Mouse (Mus musculus) C2C12 (cell line): ENCODE measurements around the gene Rnps1. TPM values are rescaled to one million over a fixed set of nuclear protein-coding genes. Genes with fewer than 3 reads are reported as not detected.
"Not testable (repeated sequence)": the region's sequence is repeated elsewhere in the genome, so short reads cannot be mapped to it uniquely, and the experiment has no call there.

Experiments used
- H3K27me3 ChIP-seq: one replicate; pipeline ENCODE4 v1.6.1; 2011; ENCODE audit not compliant: control insufficient read depth, insufficient read depth, insufficient read length
- H3K36me3 ChIP-seq: one replicate; pipeline ENCODE4 v1.6.1; 2011; ENCODE audit not compliant: control insufficient read depth, insufficient read depth
- H3K4me3 ChIP-seq: one replicate; pipeline ENCODE4 v1.5.1; 2011; ENCODE audit warnings: mild to moderate bottlenecking, control low read depth; ENCODE audit not compliant: poor library complexity, insufficient read depth, severe bottlenecking
- H3K79me2 ChIP-seq: one replicate; pipeline ENCODE4 v1.6.1; 2011; ENCODE audit not compliant: control insufficient read depth, insufficient read depth
- H3K79me3 ChIP-seq: one replicate; pipeline ENCODE4 v1.6.1; 2011; ENCODE audit warnings: low read depth, control low read depth
- H3ac ChIP-seq: one replicate; pipeline ENCODE3; 2011; ENCODE audit warnings: low read depth; ENCODE audit not compliant: control insufficient read depth, insufficient read length
- CEBPB ChIP-seq: IDR thresholded peaks from one replicate; pipeline ENCODE4 v1.6.1; 2011; ENCODE audit warnings: low read depth, mild to moderate bottlenecking, control low read depth, moderate library complexity
- CTCF ChIP-seq: IDR thresholded peaks from one replicate; pipeline ENCODE4 v1.5.1; 2011; ENCODE audit not compliant: control insufficient read depth, insufficient read depth, insufficient read length
- FOSL1 ChIP-seq: IDR thresholded peaks from one replicate; pipeline ENCODE4 v1.8.0; 2011; ENCODE audit warnings: mild to moderate bottlenecking, low read length; ENCODE audit not compliant: poor library complexity, insufficient read depth, severe bottlenecking
- MAX ChIP-seq: IDR thresholded peaks from one replicate; pipeline ENCODE4 v1.6.1; 2011; ENCODE audit warnings: mild to moderate bottlenecking, control low read depth
- MYOD1 ChIP-seq: IDR thresholded peaks from one replicate; pipeline ENCODE4 v1.6.1; 2011; ENCODE audit warnings: low read depth; ENCODE audit not compliant: control insufficient read depth, insufficient read length
- MYOG ChIP-seq: IDR thresholded peaks from one replicate; pipeline ENCODE4 v1.6.1; 2011; ENCODE audit not compliant: control insufficient read depth, insufficient read length; ENCODE audit errors: extremely low read depth
- USF1 ChIP-seq: IDR thresholded peaks from one replicate; pipeline ENCODE4 v1.6.1; 2011; ENCODE audit warnings: low read depth, mild to moderate bottlenecking, control low read depth, moderate library complexity
- polyA plus RNA-seq: library from polyadenylated mRNA; unstranded; fragments of >200 nt; fragmentation: generic; extraction: Trizol; gene quantifications from one replicate; pipeline ENCODE4 v1.2.1, GENCODE M21; 2012; ENCODE audit warnings: missing spikeins

The Rnps1 gene
- polyA plus RNA-seq, 1 experiment: 99.0 TPM

DNA sequence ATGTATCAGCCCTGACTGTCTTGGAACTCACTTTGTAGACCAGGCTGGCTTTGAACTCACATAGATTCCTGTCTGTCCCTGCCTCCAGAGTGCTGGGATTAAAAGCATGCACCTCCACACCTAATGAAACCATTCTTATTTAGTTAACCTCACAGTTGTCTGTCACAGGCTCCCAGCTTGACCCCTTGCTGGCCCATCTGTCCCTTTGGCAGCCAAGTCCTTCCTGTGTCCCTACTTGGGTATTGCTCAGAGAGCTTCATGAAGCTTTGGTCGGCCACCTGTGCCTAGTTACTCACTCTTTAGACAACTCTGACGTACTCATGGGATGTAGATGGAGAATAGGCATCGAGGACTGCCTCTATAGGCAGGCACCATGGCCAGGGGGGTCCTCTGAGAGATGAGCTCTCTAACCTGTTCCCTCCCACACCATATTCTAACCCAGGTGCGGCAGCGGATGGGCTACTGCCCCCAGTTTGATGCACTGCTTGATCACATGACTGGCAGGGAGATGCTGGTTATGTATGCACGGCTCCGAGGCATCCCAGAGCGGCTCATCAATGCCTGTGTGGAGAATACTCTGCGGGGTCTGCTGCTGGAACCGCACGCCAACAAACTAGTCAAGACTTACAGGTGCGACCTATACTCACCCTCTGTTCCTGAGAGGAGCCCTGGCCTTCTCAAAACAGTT, 7.1 kb upstream of the Rnps1 start:
- no peaks in the 10 kb centered on the region for H3K27me3 ChIP-seq
- TF ChIP-seq FOSL1: no peak
- H3K36me3 ChIP-seq: no peaks in the 10 kb centered on the region
- no peaks in the 10 kb centered on the region for H3K79me3 ChIP-seq
- no peaks in the 10 kb centered on the region for H3K79me2 ChIP-seq
- no peak overlapping the region for H3ac ChIP-seq
- H3K4me3 ChIP-seq: no peak overlapping the region

DNA sequence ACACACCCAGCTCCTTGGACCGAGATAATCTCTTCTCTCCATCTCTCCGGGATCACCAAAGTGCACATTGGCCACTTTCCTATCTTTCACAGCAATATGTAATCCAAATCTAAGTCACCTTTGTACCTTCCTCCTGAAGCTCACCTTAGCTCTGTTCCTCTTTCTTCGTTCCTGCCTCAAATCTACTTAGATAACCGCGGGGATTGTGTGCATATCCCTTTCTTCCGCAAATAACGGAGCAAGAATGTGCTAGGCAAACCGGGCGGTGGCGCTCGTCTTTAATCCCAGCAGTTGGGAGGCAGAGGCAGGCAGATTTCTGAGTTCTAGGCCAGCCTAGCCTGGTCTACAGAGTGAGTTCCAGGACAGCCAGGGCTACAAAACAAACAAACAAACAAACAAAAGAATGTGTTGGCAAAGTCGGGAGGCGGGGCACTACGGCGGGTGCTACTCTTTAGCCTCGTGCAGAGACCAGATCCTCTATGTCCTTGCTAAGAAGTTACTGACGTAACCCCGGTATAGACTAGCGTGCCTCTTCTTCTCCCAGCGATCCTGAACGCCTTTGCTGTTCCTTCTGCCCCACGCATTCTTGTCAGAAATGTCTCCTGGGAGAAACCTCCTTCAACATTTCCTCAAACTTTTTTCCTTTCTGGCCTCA, 681 bp upstream of the Rnps1 start:
- H3K79me2 ChIP-seq: peaks cover 42% of the 10 kb centered on the region
- TF ChIP-seq CTCF (no peak), MYOD1 (no peak), MYOG (no peak), CEBPB (no peak), MAX (no peak), FOSL1 (no peak), USF1 (no peak)
- peaks cover 19% of the 10 kb centered on the region for H3K36me3 ChIP-seq

DNA sequence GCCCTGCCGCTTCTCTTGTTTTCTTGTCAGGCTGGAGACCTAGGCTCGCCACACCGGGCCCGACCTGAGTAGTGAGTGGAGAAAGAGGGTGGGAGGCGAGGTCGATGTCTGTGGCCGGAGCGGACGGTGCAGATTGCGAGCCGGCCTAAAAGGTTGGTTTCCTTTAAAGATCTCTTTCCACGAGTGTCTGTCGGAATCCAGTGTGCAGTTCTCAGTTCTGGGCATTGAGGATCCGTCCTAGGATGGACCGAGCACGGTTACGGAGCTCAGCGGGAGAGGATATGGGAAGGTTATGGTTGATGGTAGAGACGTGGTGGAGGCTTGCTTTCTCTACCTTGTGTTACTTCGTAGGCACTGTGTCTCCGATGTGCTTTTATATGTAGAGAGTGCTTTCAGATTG, 646 bp downstream of the Rnps1 start:
- Histone ChIP-seq H3K27me3 (no peaks in the 10 kb centered on the region), H3ac (peak overlapping the region; percentile 93), H3K79me3 (peaks cover 51% of the 10 kb centered on the region), H3K79me2 (peaks cover 55% of the 10 kb centered on the region), H3K4me3 (peak overlapping the region; percentile 95), H3K36me3 (peaks cover 33% of the 10 kb centered on the region)
- TF ChIP-seq CEBPB: no peak
- TF ChIP-seq USF1: no peak
- no peak for TF ChIP-seq CTCF
- no peak for TF ChIP-seq MYOG
- TF ChIP-seq MAX: no peak
- no peak for TF ChIP-seq FOSL1
- no peak for TF ChIP-seq MYOD1

More for the DNA sequence above, 681 bp upstream of the Rnps1 start:
- peak overlapping the region; percentile 30 for H3K4me3 ChIP-seq
- no peaks in the 10 kb centered on the region for H3K27me3 ChIP-seq
- peak overlapping the region; percentile 70 for H3ac ChIP-seq
- H3K79me3 ChIP-seq: peaks cover 39% of the 10 kb centered on the region

DNA sequence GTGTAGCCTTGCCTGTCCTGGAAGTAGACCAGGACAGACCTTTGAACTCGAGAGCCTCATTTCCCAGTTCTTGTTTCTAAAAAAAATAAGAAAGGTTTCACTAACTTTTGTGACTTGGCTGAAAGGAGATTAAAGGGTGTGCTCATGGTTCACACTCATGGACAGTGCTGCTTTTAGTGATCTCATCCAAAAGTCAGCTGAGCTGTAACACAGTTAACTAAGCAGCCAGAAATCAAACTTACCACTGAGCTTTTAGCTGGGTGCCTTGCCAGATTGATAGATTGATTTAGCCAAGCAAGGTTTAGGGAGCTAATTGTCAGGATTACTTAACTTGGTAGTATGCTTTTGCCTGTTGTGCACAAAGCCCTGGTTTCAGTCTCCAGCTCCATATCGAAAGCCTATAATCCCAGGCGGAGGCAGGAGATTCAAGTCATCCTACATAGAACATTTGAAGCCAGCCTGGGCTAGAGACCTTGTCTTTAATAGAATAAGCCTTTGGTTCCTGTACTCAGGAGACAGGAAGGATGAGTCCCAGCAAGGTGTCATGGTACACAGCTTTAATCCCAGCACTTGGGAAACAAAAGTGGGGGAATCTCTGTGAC, 1.8 kb downstream of the Rnps1 start:
- H3ac ChIP-seq: peak overlapping the region; percentile 25
- peaks cover 44% of the 10 kb centered on the region for H3K36me3 ChIP-seq
- H3K79me3 ChIP-seq: peaks cover 56% of the 10 kb centered on the region
- no peak for TF ChIP-seq USF1
- TF ChIP-seq MYOG: no peak
- no peak for TF ChIP-seq CTCF
- no peak for TF ChIP-seq CEBPB
- no peak for TF ChIP-seq FOSL1
- no peak for TF ChIP-seq MYOD1
- no peak for TF ChIP-seq MAX
- H3K79me2 ChIP-seq: peaks cover 66% of the 10 kb centered on the region
- no peaks in the 10 kb centered on the region for H3K27me3 ChIP-seq
- peak overlapping the region; percentile 95 for H3K4me3 ChIP-seq

DNA sequence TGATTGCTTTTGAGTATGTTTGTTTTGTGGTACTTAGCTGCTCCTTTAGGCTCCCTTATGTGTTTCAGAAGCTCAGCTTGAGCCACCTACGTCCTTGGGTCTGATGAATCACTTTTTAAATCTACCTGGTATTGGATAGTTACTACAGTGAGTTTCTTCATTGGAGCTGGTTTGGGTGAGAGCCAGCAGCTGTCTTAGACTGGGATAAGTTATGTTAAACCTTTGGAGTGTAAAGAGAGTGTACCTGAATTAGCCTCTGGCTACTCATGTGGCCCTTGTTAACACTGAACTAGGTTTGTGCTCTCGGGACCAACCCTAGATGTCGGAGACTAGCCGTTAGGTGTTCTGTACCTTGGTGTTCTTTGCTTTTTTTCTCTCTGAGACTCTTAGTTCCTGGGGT, 8.7 kb downstream of the Rnps1 start:
- Histone ChIP-seq H3ac (no peak overlapping the region), H3K79me2 (peaks cover 60% of the 10 kb centered on the region), H3K4me3 (no peak overlapping the region), H3K27me3 (no peaks in the 10 kb centered on the region), H3K36me3 (peaks cover 61% of the 10 kb centered on the region), H3K79me3 (peaks cover 35% of the 10 kb centered on the region)
- TF ChIP-seq MYOG (no peak), CTCF (no peak), CEBPB (no peak), USF1 (no peak), FOSL1 (no peak), MYOD1 (no peak), MAX (no peak)

DNA sequence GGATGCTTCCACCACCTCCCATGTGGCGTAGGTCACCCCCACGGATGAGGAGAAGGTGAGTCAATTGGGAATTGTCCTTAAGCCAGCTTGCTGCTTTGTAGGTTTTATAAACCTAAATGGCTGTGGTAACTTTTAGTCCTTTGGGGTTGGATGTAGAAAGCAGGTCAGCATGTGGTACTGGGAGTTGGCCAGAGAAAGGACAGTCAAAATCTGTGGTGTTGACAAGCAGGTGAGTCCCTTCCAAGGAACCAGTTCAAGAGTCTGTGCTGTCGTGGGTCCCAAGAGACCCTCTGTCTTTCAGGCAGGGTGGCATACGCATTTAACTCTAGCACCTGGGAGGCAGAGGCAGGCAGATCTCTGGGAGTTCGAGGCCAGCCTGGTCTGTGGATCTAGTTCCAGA, 10.1 kb downstream of the Rnps1 start:
- Histone ChIP-seq H3ac (no peak overlapping the region), H3K79me2 (peaks cover 60% of the 10 kb centered on the region), H3K27me3 (no peaks in the 10 kb centered on the region), H3K36me3 (peaks cover 47% of the 10 kb centered on the region), H3K79me3 (peaks cover 24% of the 10 kb centered on the region), H3K4me3 (no peak overlapping the region)
- TF ChIP-seq FOSL1 (no peak), MYOG (no peak), MYOD1 (no peak), USF1 (no peak), CTCF (no peak), MAX (no peak), CEBPB (no peak)

DNA sequence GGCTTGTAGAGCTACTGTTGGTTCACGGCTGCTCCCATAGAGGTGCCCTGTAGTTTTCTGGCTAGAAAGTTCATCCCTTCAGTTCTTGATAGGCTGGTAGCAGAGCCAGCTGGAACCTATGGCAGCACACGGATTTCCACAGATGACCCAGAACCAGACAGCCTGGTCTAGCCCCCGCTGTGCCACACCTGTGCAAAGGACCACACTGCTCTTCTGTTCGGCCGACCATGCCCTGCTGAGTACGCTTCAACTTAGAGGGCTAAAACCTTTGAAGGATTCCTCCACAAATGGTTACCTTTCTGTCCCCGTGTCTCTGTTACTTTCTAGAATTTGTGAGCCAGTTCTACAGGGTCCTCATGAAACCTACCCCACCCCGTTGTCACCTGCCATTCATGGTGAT, 11.0 kb downstream of the Rnps1 start:
- H3ac ChIP-seq, H3K27me3 ChIP-seq, H3K4me3 ChIP-seq: not testable (repeated sequence)
- peaks cover 39% of the 10 kb centered on the region for H3K36me3 ChIP-seq
- H3K79me2 ChIP-seq: peaks cover 57% of the 10 kb centered on the region
- peaks cover 19% of the 10 kb centered on the region for H3K79me3 ChIP-seq
